Mouse (Mus musculus) c-Kit-positive CD71-positive TER-119-negative erythroid progenitor cells, embryonic 14.5 days (primary cell): ENCODE data around the gene Fam198a.

ENCODE experiments used
- DNase-seq: peaks from one replicate; pipeline ENCODE4 v3.0.0-alpha.2; 2013; ENCODE audit warnings: low read depth

Fam198a gene

GRCm38 (mm10) chr9:121926634-121927405 lies 24.0 kb upstream of the Fam198a start:
- no peak for DNase-seq

GRCm38 (mm10) chr9:121927721-121928120 lies 23.1 kb upstream of the Fam198a start:
- no peak for DNase-seq

GRCm38 (mm10) chr9:121928498-121928897 lies 22.3 kb upstream of the Fam198a start:
- DNase-seq = peak; percentile 28

- DNase-seq = no peak
Observed at GRCm38 (mm10) chr9:121934856-121935255, 15.9 kb upstream of the Fam198a start.

- DNase-seq = no peak
Observed at GRCm38 (mm10) chr9:121936952-121937351, 13.8 kb upstream of the Fam198a start.

- DNase-seq = no peak
Observed at GRCm38 (mm10) chr9:121937451-121937864, 13.3 kb upstream of the Fam198a start.

GRCm38 (mm10) chr9:121937944-121938355 lies 12.8 kb upstream of the Fam198a start:
- peak; percentile 54 for DNase-seq

GRCm38 (mm10) chr9:121943005-121943404 lies 7.8 kb upstream of the Fam198a start:
- no peak for DNase-seq

GRCm38 (mm10) chr9:121943628-121944027 lies 7.2 kb upstream of the Fam198a start:
- no peak for DNase-seq

GRCm38 (mm10) chr9:121947784-121948183 lies 3.0 kb upstream of the Fam198a start:
- no peak for DNase-seq

GRCm38 (mm10) chr9:121948431-121948830 lies 2.4 kb upstream of the Fam198a start:
- DNase-seq = no peak

GRCm38 (mm10) chr9:121951114-121951423 lies 281 bp downstream of the Fam198a start:
- no peak for DNase-seq

GRCm38 (mm10) chr9:121952596-121952995 lies 1.8 kb downstream of the Fam198a start:
- no peak for DNase-seq

GRCm38 (mm10) chr9:121959966-121960635 lies 9.3 kb downstream of the Fam198a start:
- no peak for DNase-seq

GRCm38 (mm10) chr9:121964941-121965340 lies 14.2 kb downstream of the Fam198a start:
- DNase-seq = no peak

- no peak for DNase-seq
Observed at GRCm38 (mm10) chr9:121968258-121968657, 17.5 kb downstream of the Fam198a start.

- no peak for DNase-seq
Observed at GRCm38 (mm10) chr9:121969841-121970381, 19.1 kb downstream of the Fam198a start.

GRCm38 (mm10) chr9:121973207-121973606 lies 22.4 kb downstream of the Fam198a start:
- DNase-seq = no peak

- DNase-seq = no peak
Observed at GRCm38 (mm10) chr9:121974141-121974986, 23.6 kb downstream of the Fam198a start.

- no peak for DNase-seq
Observed at GRCm38 (mm10) chr9:121975321-121975720, 24.5 kb downstream of the Fam198a start.

- DNase-seq = no peak
Observed at GRCm38 (mm10) chr9:121981046-121981445, 30.3 kb downstream of the Fam198a start.

GRCm38 (mm10) chr9:121981466-121982105 lies 30.8 kb downstream of the Fam198a start:
- no peak for DNase-seq
